Mouse (Mus musculus): ENCODE data around the gene Sirt4.
A peak's percentile ranks its signal among the peaks of the same experiment; 100 is the strongest.
"Not testable (repeated sequence)": the region's sequence is repeated elsewhere in the genome, so short reads cannot be mapped to it uniquely, and the experiment has no call there.

Gene Sirt4

GRCm38 (mm10) chr5:115514346-115514745, 29.8 kb upstream of the Sirt4 start:
- DNase-seq: no peak

- DNase-seq: no peak
These were observed 29.2 kb upstream of the Sirt4 start for GRCm38 (mm10) chr5:115513721-115514120.

GRCm38 (mm10) chr5:115513246-115513645, 28.7 kb upstream of the Sirt4 start:
- DNase-seq: no peak

GRCm38 (mm10) chr5:115512375-115512774, 27.9 kb upstream of the Sirt4 start:
- DNase-seq: no peak

- DNase-seq: no peak
These were observed 25.5 kb upstream of the Sirt4 start for GRCm38 (mm10) chr5:115509790-115510689.

- DNase-seq: no peak
These were observed 24.8 kb upstream of the Sirt4 start for GRCm38 (mm10) chr5:115509321-115509761.

GRCm38 (mm10) chr5:115508859-115509147, 24.3 kb upstream of the Sirt4 start:
- DNase-seq: no peak

- DNase-seq: no peak
These were observed 23.7 kb upstream of the Sirt4 start for GRCm38 (mm10) chr5:115507981-115508858.

GRCm38 (mm10) chr5:115507267-115507980, 22.9 kb upstream of the Sirt4 start:
- no peak for DNase-seq

GRCm38 (mm10) chr5:115506454-115507201, 22.1 kb upstream of the Sirt4 start, which contains the start of gene Pxn:
Pxn (plus strand) TSS chr5:115506676.
- peak; percentile 89 for DNase-seq

- not testable (repeated sequence) for DNase-seq
These were observed 21.1 kb upstream of the Sirt4 start for GRCm38 (mm10) chr5:115505617-115506016.

- DNase-seq: no peak
These were observed 18.5 kb upstream of the Sirt4 start for GRCm38 (mm10) chr5:115503035-115503434.

GRCm38 (mm10) chr5:115500383-115500935, 15.9 kb upstream of the Sirt4 start:
- no peak for DNase-seq

GRCm38 (mm10) chr5:115498307-115499240, 14.0 kb upstream of the Sirt4 start:
- DNase-seq: no peak

GRCm38 (mm10) chr5:115497033-115497432, 12.5 kb upstream of the Sirt4 start:
- DNase-seq: no peak

- DNase-seq: not testable (repeated sequence)
These were observed 11.1 kb upstream of the Sirt4 start for GRCm38 (mm10) chr5:115495618-115496017.

- no peak for DNase-seq
These were observed 8.9 kb upstream of the Sirt4 start for GRCm38 (mm10) chr5:115493441-115493840.

- no peak for DNase-seq
These were observed 8.3 kb upstream of the Sirt4 start for GRCm38 (mm10) chr5:115492711-115493335.

GRCm38 (mm10) chr5:115491771-115492322, 7.3 kb upstream of the Sirt4 start:
- DNase-seq: no peak

GRCm38 (mm10) chr5:115491076-115491475, 6.6 kb upstream of the Sirt4 start:
- no peak for DNase-seq
